Mouse (Mus musculus): ENCODE measurements around the gene Olfr446.

GRCm38 (mm10) chr6:42921077-42921476, at the start of gene Olfr446:
- TF ChIP-seq CTCF (IDR thresholded peaks at IDR 0.05; ENCODE audit: borderline replicate concordance, insufficient read depth, low read depth, low read length) = no peak
- TF ChIP-seq POLR2A (IDR thresholded peaks at IDR 0.05; ENCODE audit: borderline replicate concordance, insufficient read depth, low read length) = no peak
